Comparison of ENCODE assay signal across 13 mouse cellular contexts in the genomic region with DNA sequence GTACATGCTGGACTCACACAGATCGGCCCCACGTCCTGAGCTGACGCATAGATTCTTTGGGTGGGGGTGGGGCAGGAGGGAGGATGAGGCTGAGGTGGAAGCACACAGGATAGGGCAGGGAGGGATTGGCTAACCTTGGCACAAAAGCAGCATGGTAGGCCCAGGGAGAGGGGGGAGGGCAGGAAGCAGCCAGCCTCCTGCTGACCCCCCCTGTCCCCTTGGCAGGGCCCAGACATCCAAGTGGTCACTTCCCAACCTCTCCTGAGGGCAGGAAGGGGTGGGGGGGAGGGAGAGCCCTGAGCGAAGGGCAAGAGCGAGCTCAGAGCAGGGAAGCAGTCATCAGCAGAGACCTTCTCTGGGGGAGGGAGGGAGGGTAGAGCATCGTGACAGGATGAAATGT. TPM values are rescaled to one million over a fixed set of nuclear protein-coding genes. Genes with fewer than 3 reads are reported as not detected.
DNase-seq lines count a peak whose midpoint lies in the region; ATAC-seq lines count a peak whose summit lies in the region.
"Had no signal": no experiment of that assay in that cellular context is flagged by ENCODE, and none has a peak within 500 bp of the region (broad histone marks: within the 10 kb centered on the region; RNA-seq: fewer than 3 reads in every experiment).

No protein-coding gene starts in this region.

- no peaks in the 10 kb centered on the region for H3K9me3 ChIP-seq in forebrain, embryonic 10.5 days
- H3K9me3 ChIP-seq in forebrain, embryonic 11.5 days (ENCODE audit: control insufficient read depth, low read length), result no peaks in the 10 kb centered on the region
- H3K9me3 ChIP-seq in liver, embryonic 11.5 days (ENCODE audit: control insufficient read depth, low read length), result no peaks in the 10 kb centered on the region
- H3K9me3 ChIP-seq in stomach, embryonic 15.5 days, result no peaks in the 10 kb centered on the region
- H3K9me3 ChIP-seq: heart, embryonic 15.5 days; megakaryocyte, embryonic 14.5 days had no signal

- peaks cover 65% of the 10 kb centered on the region for H3K4me1 ChIP-seq in forebrain, embryonic 10.5 days
- peaks cover 17% of the 10 kb centered on the region for H3K4me1 ChIP-seq in forebrain, embryonic 11.5 days (replicated peaks; ENCODE audit: control insufficient read depth, insufficient read depth, low read length)
- H3K4me1 ChIP-seq in liver, embryonic 11.5 days (replicated peaks; ENCODE audit: control insufficient read depth, insufficient read depth, low read length), result peaks cover 32% of the 10 kb centered on the region
- peaks cover 36% of the 10 kb centered on the region for H3K4me1 ChIP-seq in stomach, embryonic 15.5 days

- H3K4me3 ChIP-seq in forebrain, embryonic 10.5 days, result peak overlapping the region; percentile 12; the same call in 1 of the 2 replicates
- no peak overlapping the region for H3K4me3 ChIP-seq in forebrain, embryonic 11.5 days (ENCODE audit: low read depth, low read length)
- no peak overlapping the region for H3K4me3 ChIP-seq in liver, embryonic 11.5 days (ENCODE audit: low read depth, low read length)
- no peak overlapping the region for H3K4me3 ChIP-seq in stomach, embryonic 15.5 days (replicated peaks)
- H3K4me3 ChIP-seq: heart, embryonic 15.5 days; megakaryocyte, embryonic 14.5 days had no signal

- peak overlapping the region; percentile 60; the same call in 1 of the 2 replicates for H3K27ac ChIP-seq in forebrain, embryonic 10.5 days
- H3K27ac ChIP-seq in forebrain, embryonic 11.5 days (ENCODE audit: low read depth, low read length), result no peak overlapping the region
- H3K27ac ChIP-seq in liver, embryonic 11.5 days (ENCODE audit: low read depth, low read length), result no peak overlapping the region
- H3K27ac ChIP-seq in stomach, embryonic 15.5 days, result no peak overlapping the region
- H3K27ac ChIP-seq: heart, embryonic 15.5 days had no signal

- no peak overlapping the region for H3K9ac ChIP-seq in forebrain, embryonic 11.5 days (ENCODE audit: low read length)
- H3K9ac ChIP-seq in liver, embryonic 11.5 days (ENCODE audit: low read depth, low read length), result no peak overlapping the region
- H3K9ac ChIP-seq in stomach, embryonic 15.5 days, result no peak overlapping the region
- H3K9ac ChIP-seq: heart, embryonic 15.5 days had no signal

- DNase-seq in forebrain, embryonic 10.5 days (ENCODE audit: extremely low spot score, low spot score), result no peak
- DNase-seq in forebrain, embryonic 11.5 days (ENCODE audit: low spot score), result no peak
- DNase-seq in liver, embryonic 11.5 days (ENCODE audit: low spot score), result no peak
- DNase-seq in liver, result no peak
- peak; percentile 68 for DNase-seq in kidney, postnatal 10 days
- DNase-seq in spleen, postnatal 4 days (ENCODE audit: low spot score in 2 of 2), result no peak
- DNase-seq in left cerebral cortex, postnatal 36 days (ENCODE audit: low spot score in 2 of 2), result no peak
- DNase-seq: B cell, adult 2 months; cerebellum, postnatal 25 days; thymus, postnatal 14 days had no signal

- H3K36me3 ChIP-seq in forebrain, embryonic 10.5 days (replicated peaks), result peaks cover 42% of the 10 kb centered on the region
- H3K36me3 ChIP-seq in forebrain, embryonic 11.5 days (ENCODE audit: control insufficient read depth, insufficient read depth, low read length), result no peaks in the 10 kb centered on the region
- peaks cover 16% of the 10 kb centered on the region for H3K36me3 ChIP-seq in liver, embryonic 11.5 days (ENCODE audit: control insufficient read depth, insufficient read depth, low read length)
- peaks cover 9% of the 10 kb centered on the region for H3K36me3 ChIP-seq in stomach, embryonic 15.5 days

- no peak for ATAC-seq in forebrain, embryonic 11.5 days (replicated peaks; ENCODE audit: low FRiP score)
- 0 out of 2 replicates have a peak, but pooled peaks have one; percentile 16 for ATAC-seq in liver, embryonic 11.5 days (replicated peaks; ENCODE audit: low FRiP score)
- peak; percentile 14; the same call in 1 of the 2 replicates for ATAC-seq in stomach, embryonic 15.5 days (ENCODE audit: insufficient read depth, low FRiP score, low read depth)

- intact Hi-C loops in left cerebral cortex, postnatal 36 days (cut with DNase I), result no loop called here

- H3K27me3 ChIP-seq in forebrain, embryonic 10.5 days (ENCODE audit: poor library complexity, severe bottlenecking), result peaks cover 7% of the 10 kb centered on the region; the same call in 1 of the 2 replicates
- H3K27me3 ChIP-seq in forebrain, embryonic 11.5 days (ENCODE audit: control insufficient read depth, insufficient read depth, low read length), result no peaks in the 10 kb centered on the region
- H3K27me3 ChIP-seq in liver, embryonic 11.5 days (replicated peaks; ENCODE audit: control insufficient read depth, insufficient read depth, low read length), result no peaks in the 10 kb centered on the region
- H3K27me3 ChIP-seq in stomach, embryonic 15.5 days (replicated peaks), result no peaks in the 10 kb centered on the region
- H3K27me3 ChIP-seq: heart, embryonic 15.5 days had no signal

- no peak overlapping the region for H3K4me2 ChIP-seq in forebrain, embryonic 11.5 days (ENCODE audit: low read depth, low read length, severe bottlenecking)
- H3K4me2 ChIP-seq in liver, embryonic 11.5 days, result no peak overlapping the region
- no peak overlapping the region for H3K4me2 ChIP-seq in stomach, embryonic 15.5 days
- H3K4me2 ChIP-seq: heart, embryonic 15.5 days had no signal

- 40% methylated on average over 6 of the region's 6 CpGs for WGBS in forebrain, embryonic 10.5 days
- 43% methylated on average over 6 of the region's 6 CpGs for WGBS in forebrain, embryonic 11.5 days
- WGBS in liver, embryonic 11.5 days, result 61% methylated on average over 6 of the region's 6 CpGs
- WGBS in stomach, embryonic 15.5 days, result 57% methylated on average over 6 of the region's 6 CpGs

RNA-seq across cellular contexts. Expression of a gene that starts 5.1 kb away (rescaled TPM):
- polyA plus RNA-seq in forebrain, embryonic 10.5 days (2016; fragmentation: Nextera tagmentation; extraction: Ambion mirVana), result 28.1 and 36.9 TPM in 2 replicates
- polyA plus RNA-seq in forebrain, embryonic 11.5 days (2014; fragmentation: Nextera tagmentation; extraction: Ambion mirVana), result 43.5 and 49.0 TPM in 2 replicates
- 3.7 and 5.4 TPM in 2 replicates for polyA plus RNA-seq in liver, embryonic 11.5 days (2014; fragmentation: Nextera tagmentation; extraction: Ambion mirVana)
- 16.0 and 17.1 TPM in 2 replicates for polyA plus RNA-seq in stomach, embryonic 15.5 days (2015; fragmentation: Nextera tagmentation; extraction: Ambion mirVana)
- total RNA-seq in left cerebral cortex, postnatal 36 days (2021), result 100 to 1,000 TPM; 139 to 164 TPM

RNA-seq across cellular contexts. Expression of a gene that starts 6.3 kb away (rescaled TPM):
- polyA plus RNA-seq in forebrain, embryonic 10.5 days (2016; fragmentation: Nextera tagmentation; extraction: Ambion mirVana), result 24.9 and 28.5 TPM in 2 replicates
- 47.0 and 51.4 TPM in 2 replicates for polyA plus RNA-seq in forebrain, embryonic 11.5 days (2014; fragmentation: Nextera tagmentation; extraction: Ambion mirVana)
- polyA plus RNA-seq in liver, embryonic 11.5 days (2014; fragmentation: Nextera tagmentation; extraction: Ambion mirVana), result 16.8 and 19.5 TPM in 2 replicates
- polyA plus RNA-seq in stomach, embryonic 15.5 days (2015; fragmentation: Nextera tagmentation; extraction: Ambion mirVana), result 59.3 and 62.3 TPM in 2 replicates
- 10 to 100 TPM; 33.9 to 36.1 TPM for total RNA-seq in left cerebral cortex, postnatal 36 days (2021)

RNA-seq across cellular contexts. Expression of a gene that starts 11.5 kb away (rescaled TPM):
- polyA plus RNA-seq in forebrain, embryonic 10.5 days (2016; fragmentation: Nextera tagmentation; extraction: Ambion mirVana), result 3.3 and 3.4 TPM in 2 replicates
- polyA plus RNA-seq in forebrain, embryonic 11.5 days (2014; fragmentation: Nextera tagmentation; extraction: Ambion mirVana), result 3.8 and 3.9 TPM in 2 replicates
- polyA plus RNA-seq in liver, embryonic 11.5 days (2014; fragmentation: Nextera tagmentation; extraction: Ambion mirVana), result 31.2 and 34.6 TPM in 2 replicates
- 24.2 and 24.5 TPM in 2 replicates for polyA plus RNA-seq in stomach, embryonic 15.5 days (2015; fragmentation: Nextera tagmentation; extraction: Ambion mirVana)
- total RNA-seq in left cerebral cortex, postnatal 36 days (2021), result 1 to 10 TPM; 3.2 to 3.4 TPM

RNA-seq across cellular contexts. Expression of a gene that starts 17.6 kb away (rescaled TPM):
- 499 and 505 TPM in 2 replicates for polyA plus RNA-seq in forebrain, embryonic 10.5 days (2016; fragmentation: Nextera tagmentation; extraction: Ambion mirVana)
- 370 and 424 TPM in 2 replicates for polyA plus RNA-seq in forebrain, embryonic 11.5 days (2014; fragmentation: Nextera tagmentation; extraction: Ambion mirVana)
- polyA plus RNA-seq in liver, embryonic 11.5 days (2014; fragmentation: Nextera tagmentation; extraction: Ambion mirVana), result 553 and 579 TPM in 2 replicates
- polyA plus RNA-seq in stomach, embryonic 15.5 days (2015; fragmentation: Nextera tagmentation; extraction: Ambion mirVana), result 284 and 331 TPM in 2 replicates
- total RNA-seq in left cerebral cortex, postnatal 36 days (2021), result 10 to 100 TPM; 32.6 to 46.9 TPM

RNA-seq across cellular contexts. Expression of a gene that starts 34.6 kb away (rescaled TPM):
- 2.3 and 3.8 TPM in 2 replicates for polyA plus RNA-seq in forebrain, embryonic 10.5 days (2016; fragmentation: Nextera tagmentation; extraction: Ambion mirVana)
- polyA plus RNA-seq in forebrain, embryonic 11.5 days (2014; fragmentation: Nextera tagmentation; extraction: Ambion mirVana), result 1.6 and 2.7 TPM in 2 replicates
- polyA plus RNA-seq in liver, embryonic 11.5 days (2014; fragmentation: Nextera tagmentation; extraction: Ambion mirVana), result 3.2 and 5.0 TPM in 2 replicates
- polyA plus RNA-seq in stomach, embryonic 15.5 days (2015; fragmentation: Nextera tagmentation; extraction: Ambion mirVana), result 14.5 and 17.5 TPM in 2 replicates
- total RNA-seq in left cerebral cortex, postnatal 36 days (2021), result 1 to 10 TPM; 3.3 to 4.7 TPM
